Mouse (Mus musculus) layer of hippocampus, adult 9-11 months (tissue): ENCODE data around the gene Aspm.
"Not testable (repeated sequence)": the region's sequence is repeated elsewhere in the genome, so short reads cannot be mapped to it uniquely, and the experiment has no call there.

Experiments used
- DNase-seq: peaks from one replicate; pipeline ENCODE4 v3.0.0; 2022

Aspm gene

GRCm38 (mm10) chr1:139454340-139455225, at the start of gene Aspm:
TSS of gene Aspm (plus strand) at chr1:139454772.
- peak; percentile 92 for DNase-seq

- no peak for DNase-seq
Observed at GRCm38 (mm10) chr1:139405766-139406165, 48.8 kb upstream of the Aspm start.

- DNase-seq = no peak
Observed at GRCm38 (mm10) chr1:139407701-139408100, 46.9 kb upstream of the Aspm start.

GRCm38 (mm10) chr1:139412365-139412764, 42.2 kb upstream of the Aspm start:
- DNase-seq = not testable (repeated sequence)

- no peak for DNase-seq
Observed at GRCm38 (mm10) chr1:139413465-139413864, 41.1 kb upstream of the Aspm start.

- no peak for DNase-seq
Observed at GRCm38 (mm10) chr1:139421521-139421874, 33.1 kb upstream of the Aspm start.

- peak; percentile 86 for DNase-seq
Observed at GRCm38 (mm10) chr1:139421875-139422791, 32.4 kb upstream of the Aspm start, which contains the start of gene Zbtb41. TSS of gene Zbtb41 (plus strand) at chr1:139422288.

GRCm38 (mm10) chr1:139422941-139423340, 31.6 kb upstream of the Aspm start:
- no peak for DNase-seq

GRCm38 (mm10) chr1:139423931-139424330, 30.6 kb upstream of the Aspm start:
- no peak for DNase-seq

GRCm38 (mm10) chr1:139425006-139425405, 29.6 kb upstream of the Aspm start:
- no peak for DNase-seq

- no peak for DNase-seq
Observed at GRCm38 (mm10) chr1:139438373-139438772, 16.2 kb upstream of the Aspm start.

GRCm38 (mm10) chr1:139443103-139443502, 11.5 kb upstream of the Aspm start:
- DNase-seq = not testable (repeated sequence)

GRCm38 (mm10) chr1:139455226-139455869, 776 bp downstream of the Aspm start:
- no peak for DNase-seq

- no peak for DNase-seq
Observed at GRCm38 (mm10) chr1:139460807-139461206, 6.2 kb downstream of the Aspm start.

- DNase-seq = no peak
Observed at GRCm38 (mm10) chr1:139465936-139466335, 11.4 kb downstream of the Aspm start.

GRCm38 (mm10) chr1:139478898-139479297, 24.3 kb downstream of the Aspm start:
- DNase-seq = no peak

GRCm38 (mm10) chr1:139480246-139480645, 25.7 kb downstream of the Aspm start:
- DNase-seq = no peak

- DNase-seq = peak; percentile 44
Observed at GRCm38 (mm10) chr1:139481146-139481545, 26.6 kb downstream of the Aspm start.

GRCm38 (mm10) chr1:139494630-139495029, 40.1 kb downstream of the Aspm start:
- no peak for DNase-seq

GRCm38 (mm10) chr1:139495408-139495807, 40.8 kb downstream of the Aspm start:
- no peak for DNase-seq

- no peak for DNase-seq
Observed at GRCm38 (mm10) chr1:139496212-139496611, 41.6 kb downstream of the Aspm start.

GRCm38 (mm10) chr1:139499751-139500150, 45.2 kb downstream of the Aspm start:
- DNase-seq = no peak

GRCm38 (mm10) chr1:139501258-139501752, 46.7 kb downstream of the Aspm start, which contains the start of gene F13b:
TSS of gene F13b (plus strand) at chr1:139501702.
- DNase-seq = no peak
